Mouse (Mus musculus) brain, embryonic 14.5 days (tissue): ENCODE measurements around the gene Uhrf2.

Experiments
- CTCF ChIP-seq: fragments of 200-500 bp; IDR thresholded peaks from 2 replicates; pipeline ENCODE4 v1.5.1; 2012; ENCODE audit warnings: inconsistent platforms, mild to moderate bottlenecking, moderate library complexity, borderline replicate concordance; ENCODE audit not compliant: insufficient read depth, insufficient read length; ENCODE audit errors: extremely low read depth
- POLR2A ChIP-seq: fragments of 200-500 bp; IDR thresholded peaks from 2 replicates; pipeline ENCODE4 v1.6.1; 2012; ENCODE audit warnings: mild to moderate bottlenecking, inconsistent platforms, borderline replicate concordance; ENCODE audit not compliant: poor library complexity, insufficient read depth, insufficient read length, severe bottlenecking; ENCODE audit errors: extremely low read depth

- TF ChIP-seq POLR2A (no peak), CTCF (no peak)
These were observed 88.3 kb downstream of the Uhrf2 start for GRCm38 (mm10) chr19:30118344-30119312.
